Mouse (Mus musculus) bone marrow, adult 2 months (tissue): ENCODE data around the gene March7.

Experiments used
- CTCF ChIP-seq: fragments of 200-500 bp; IDR thresholded peaks from 2 replicates; pipeline ENCODE4 v1.5.1; 2011; ENCODE audit warnings: low read length, control low read depth; ENCODE audit not compliant: control insufficient read depth, insufficient read depth
- POLR2A ChIP-seq: fragments of 200-500 bp; IDR thresholded peaks from 2 replicates; pipeline ENCODE4 v1.6.1; 2011; ENCODE audit warnings: low read depth, mild to moderate bottlenecking, control low read depth, low read length, borderline replicate concordance; ENCODE audit not compliant: control insufficient read depth

- TF ChIP-seq POLR2A (no peak), CTCF (no peak)
Observed at GRCm38 (mm10) chr2:60259186-60259585, 49.5 kb downstream of the March7 start.
